Mouse (Mus musculus) c-Kit-negative CD71-positive TER-119-positive erythroid progenitor cells, embryonic 14.5 days (primary cell): ENCODE data around the gene Hrasls.

ENCODE experiments used
- DNase-seq: peaks from one replicate; pipeline ENCODE4 v3.0.0-alpha.2; 2013; ENCODE audit warnings: low read depth, low spot score

The Hrasls gene

DNA sequence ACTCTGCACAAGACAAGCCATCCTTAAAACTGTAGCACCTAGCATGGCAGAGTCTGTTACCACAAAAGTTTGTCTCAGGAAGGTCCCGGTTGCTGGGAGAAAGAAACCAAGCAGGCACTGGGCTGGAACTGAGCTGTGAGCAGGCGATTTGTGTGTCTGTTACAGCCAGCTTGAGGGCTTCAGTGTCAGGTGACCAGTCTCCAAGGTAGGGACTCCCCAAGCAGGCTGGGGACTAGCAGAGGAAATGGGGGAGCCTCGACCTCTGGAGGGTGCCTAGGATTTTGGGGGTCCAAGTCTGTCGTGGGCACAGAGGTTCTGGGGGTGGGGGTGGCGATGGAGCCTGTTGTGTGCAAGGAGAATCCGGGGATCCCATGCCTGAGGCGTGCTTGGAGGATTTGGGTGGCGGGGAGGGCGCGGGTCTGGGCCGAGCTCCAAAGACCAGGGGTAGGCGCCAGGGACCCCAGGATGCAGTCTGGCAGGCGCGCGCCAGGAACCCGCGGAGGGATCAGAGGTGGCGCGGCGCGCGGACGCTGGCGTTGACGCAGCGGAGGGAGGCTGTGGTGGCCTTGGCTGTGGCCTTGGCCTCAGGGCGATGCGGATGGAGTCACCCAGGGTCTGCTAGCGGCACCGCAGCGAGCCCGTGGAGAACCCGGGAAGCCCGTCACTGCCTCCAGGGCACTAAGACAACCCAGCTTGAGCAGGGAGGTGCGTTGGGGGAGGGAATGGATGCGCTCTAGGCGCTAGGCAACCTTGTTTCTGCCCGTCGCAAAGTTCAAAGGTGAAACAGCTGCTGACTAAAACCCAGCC, at the start of gene Hrasls:
Gene Hrasls (plus strand): TSS at position 91 of the 807 bp plus-strand sequence.
- no peak for DNase-seq

- DNase-seq: no peak
Measured at GRCm38 (mm10) chr16:29162271-29162670, 47.2 kb upstream of the Hrasls start.

DNA sequence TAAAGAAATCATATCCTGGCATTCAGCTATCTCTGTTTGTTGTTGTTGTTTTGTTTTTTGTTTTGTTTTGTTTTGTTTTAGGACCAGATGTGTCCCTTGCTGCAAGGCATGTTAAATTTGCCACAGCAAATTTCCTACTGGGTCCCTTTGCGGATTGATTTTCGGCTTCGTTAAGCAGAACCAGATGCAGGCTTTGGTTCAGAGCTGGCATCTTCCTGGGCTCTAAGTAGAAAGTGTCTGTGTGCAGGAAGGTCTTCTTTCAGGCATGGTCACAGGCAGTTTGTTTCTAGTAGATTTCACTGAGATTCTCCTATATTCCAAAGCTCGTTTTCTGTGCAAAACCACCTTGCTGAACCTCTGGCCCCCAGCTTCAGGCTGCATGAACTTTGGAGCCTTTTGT, 42.4 kb upstream of the Hrasls start:
- DNase-seq: no peak

GRCm38 (mm10) chr16:29171741-29172140, 37.8 kb upstream of the Hrasls start:
- no peak for DNase-seq

DNA sequence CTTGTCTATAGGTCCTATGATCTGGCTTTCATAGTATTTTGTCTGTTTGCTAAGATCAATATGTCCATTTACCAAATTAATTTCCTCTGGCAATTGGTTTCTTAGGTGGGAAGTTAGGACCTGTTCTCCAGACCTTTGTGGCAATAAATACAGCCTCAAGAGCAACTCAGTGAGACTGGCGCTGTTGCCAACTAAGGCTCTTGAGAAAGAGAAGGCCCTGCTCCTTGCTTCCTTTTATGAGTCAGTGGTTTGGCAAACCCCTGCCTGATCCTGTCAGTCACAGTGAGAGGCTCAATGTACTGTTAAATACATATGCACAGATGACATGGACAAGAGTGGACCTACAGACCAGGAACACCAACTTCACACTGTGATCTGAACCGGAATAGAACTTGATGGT, 36.3 kb upstream of the Hrasls start:
- DNase-seq: no peak

DNA sequence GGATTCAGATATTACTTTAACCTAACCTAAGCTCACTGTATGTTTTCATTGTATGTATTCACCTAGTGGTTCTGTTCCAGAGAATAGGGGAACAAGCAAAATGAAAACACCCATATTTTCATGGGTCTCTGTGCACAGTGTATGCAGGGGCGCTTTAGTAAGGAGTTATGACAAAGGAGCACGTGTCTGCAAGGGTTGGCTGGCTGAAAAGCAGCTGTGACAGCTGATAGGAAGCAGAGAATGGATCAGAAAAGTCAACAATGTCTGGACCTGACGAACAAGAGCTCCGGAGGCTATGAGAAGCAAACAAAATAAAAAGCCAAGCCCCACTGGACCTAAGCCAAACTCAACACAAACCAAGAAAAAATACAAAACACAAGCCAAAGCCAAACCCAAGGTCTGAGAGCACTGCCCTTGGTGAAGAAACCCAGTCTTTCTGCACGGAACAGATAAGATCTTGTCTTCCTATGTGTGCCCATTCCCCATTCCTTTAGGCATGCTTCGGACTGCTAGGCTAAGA, 34.6 kb upstream of the Hrasls start:
- DNase-seq: no peak

GRCm38 (mm10) chr16:29192911-29193310, 16.6 kb upstream of the Hrasls start:
- DNase-seq: no peak

DNA sequence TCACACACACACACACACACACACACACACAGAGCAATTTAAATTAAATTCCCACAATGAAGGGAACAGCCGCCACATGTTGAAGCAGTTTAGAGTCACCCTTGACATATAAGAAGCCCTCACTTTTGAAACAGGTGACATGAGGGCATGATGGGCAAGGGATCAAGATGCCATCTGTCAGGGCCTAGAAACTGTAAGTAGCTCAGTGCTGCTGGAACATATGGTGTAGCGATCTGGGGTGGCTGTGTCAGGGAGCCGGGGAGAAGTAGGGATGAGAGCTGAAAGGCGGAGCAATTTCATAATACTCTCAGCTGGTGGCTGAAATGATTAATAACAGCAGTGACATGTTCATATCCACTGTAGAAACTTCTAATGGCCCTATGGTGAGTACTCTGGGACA, 15.5 kb upstream of the Hrasls start:
- no peak for DNase-seq

DNA sequence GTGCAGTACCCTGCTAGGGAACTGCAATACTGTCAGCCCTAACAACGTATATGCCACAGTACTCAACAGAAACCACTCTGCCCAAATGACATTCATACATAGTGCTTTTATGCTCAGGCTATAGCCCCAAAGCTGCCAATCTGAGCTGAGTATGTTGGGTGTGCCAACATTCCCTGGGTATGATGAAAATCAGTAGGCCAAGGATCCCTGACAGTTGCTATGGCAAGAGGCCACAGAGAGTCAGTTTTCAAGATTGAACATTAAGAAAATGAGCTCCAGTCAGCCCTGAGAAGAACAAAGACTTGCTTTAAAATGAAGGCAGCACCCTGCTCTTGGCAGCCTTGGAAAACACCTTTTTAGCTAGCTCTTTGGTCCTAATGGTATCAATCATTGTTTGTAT, 14.3 kb upstream of the Hrasls start:
- no peak for DNase-seq

DNA sequence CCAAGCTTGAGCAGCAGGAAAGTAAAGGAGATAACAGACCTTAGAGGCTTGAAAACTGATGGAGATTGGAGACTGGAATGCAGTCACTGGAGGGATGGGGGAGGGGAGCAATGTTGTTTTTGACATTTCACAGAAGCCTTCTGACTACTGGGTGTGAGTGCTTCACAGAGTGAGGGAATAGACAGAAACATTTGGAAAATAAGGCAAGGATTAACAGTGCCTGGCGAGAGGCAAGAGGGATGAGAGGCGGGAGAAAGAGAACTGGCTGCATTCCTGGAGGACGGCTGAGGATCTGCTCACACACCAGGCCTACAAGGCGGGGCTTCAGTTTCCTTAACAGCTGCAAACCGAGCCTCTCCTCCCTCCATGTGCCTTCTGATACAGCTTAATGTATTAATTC, 11.0 kb upstream of the Hrasls start:
- no peak for DNase-seq

DNA sequence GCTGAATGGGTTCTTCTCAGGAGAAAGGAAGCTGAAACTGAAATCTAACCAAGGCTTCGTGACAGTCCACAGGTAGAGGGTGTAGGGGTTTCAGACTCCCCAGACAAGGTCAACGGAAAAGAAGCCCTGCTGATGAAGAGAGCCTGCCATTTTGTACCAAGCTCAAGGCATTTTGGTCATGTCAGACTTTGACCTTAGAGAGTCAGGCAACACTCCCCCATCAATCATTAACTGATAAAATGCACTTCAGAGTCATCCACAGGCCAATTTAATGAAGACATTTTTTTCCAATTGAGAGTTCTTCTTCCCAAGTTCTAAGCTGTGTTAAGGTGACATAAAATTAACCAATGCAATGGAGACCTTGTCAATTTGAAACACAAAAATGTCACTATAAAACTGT, 8.3 kb upstream of the Hrasls start:
- no peak for DNase-seq

GRCm38 (mm10) chr16:29204875-29205274, 4.6 kb upstream of the Hrasls start:
- no peak for DNase-seq

DNA sequence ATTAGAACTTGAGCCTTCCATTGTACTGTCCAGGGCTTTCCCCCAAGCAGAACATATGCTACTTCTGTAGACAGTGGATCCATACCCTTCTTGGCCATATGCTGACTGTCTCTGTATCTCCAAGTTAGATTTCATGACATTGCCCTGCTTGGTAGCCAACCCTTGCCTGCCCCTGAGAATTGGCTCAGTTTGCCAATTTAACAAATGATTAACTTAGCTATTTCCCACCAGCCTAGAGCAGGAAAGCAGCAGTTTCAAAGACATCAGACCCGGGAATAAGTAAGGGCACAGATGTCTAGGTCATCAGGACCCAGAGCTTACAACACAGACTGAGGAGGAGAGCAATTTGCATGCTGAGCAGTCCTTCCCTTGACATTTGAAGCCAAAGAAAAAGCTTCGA, 3.9 kb upstream of the Hrasls start:
- no peak for DNase-seq

GRCm38 (mm10) chr16:29208841-29209240, 654 bp upstream of the Hrasls start:
- no peak for DNase-seq

- no peak for DNase-seq
Measured at GRCm38 (mm10) chr16:29216395-29217295, 7.2 kb downstream of the Hrasls start.

- DNase-seq: no peak
Measured at GRCm38 (mm10) chr16:29235951-29236350, 26.5 kb downstream of the Hrasls start.

DNA sequence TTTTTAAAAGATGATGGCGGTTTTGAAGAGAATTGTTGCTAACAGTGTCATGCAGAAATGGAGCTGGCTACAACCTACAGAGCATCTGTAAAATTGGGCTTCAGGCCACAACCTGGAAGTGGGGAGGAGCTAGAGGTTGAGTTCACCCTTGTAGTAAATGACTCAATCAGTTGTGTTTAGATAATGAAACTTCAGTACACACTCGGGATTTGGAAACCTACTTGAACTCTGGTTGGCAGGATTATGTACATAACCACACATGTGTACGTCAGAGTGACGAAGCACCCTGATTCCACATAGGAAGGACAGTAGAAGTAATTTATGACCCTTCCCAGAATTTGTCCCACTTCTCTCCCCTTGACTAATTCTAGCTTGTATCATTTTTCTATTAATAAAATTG, 44.8 kb downstream of the Hrasls start:
- no peak for DNase-seq
